Mouse (Mus musculus): ENCODE data around the gene Ccl3. TPM values are rescaled to one million over a fixed set of nuclear protein-coding genes. Genes with fewer than 3 reads are reported as not detected.

Ccl3 gene
- polyA plus RNA-seq, 1 experiment from 2014 or later: not detected

Other genes with a start within 250 kb of the Ccl3 start
- gene Rasl10b, start 240.2 kb downstream of the Ccl3 start, polyA plus RNA-seq (2016; fragmentation: Nextera tagmentation; extraction: Ambion mirVana): 3.4 and 3.6 TPM in 2 replicates
- gene Gas2l2, start 219.9 kb downstream of the Ccl3 start, polyA plus RNA-seq (2016; fragmentation: Nextera tagmentation; extraction: Ambion mirVana): not detected in 2 replicates
- gene 1700020L24Rik, start 211.7 kb downstream of the Ccl3 start, polyA plus RNA-seq (2016; fragmentation: Nextera tagmentation; extraction: Ambion mirVana): 0.44 TPM in 1 of 2 replicates, not detected in the other
- 4.2 and 4.5 TPM in 2 replicates for gene Mmp28, start 186.3 kb downstream of the Ccl3 start, polyA plus RNA-seq (2016; fragmentation: Nextera tagmentation; extraction: Ambion mirVana)
- 12.0 and 18.6 TPM in 2 replicates for gene Taf15, start 176.3 kb downstream of the Ccl3 start, polyA plus RNA-seq (2016; fragmentation: Nextera tagmentation; extraction: Ambion mirVana)
- gene Heatr9, start 127.2 kb downstream of the Ccl3 start, polyA plus RNA-seq (2016; fragmentation: Nextera tagmentation; extraction: Ambion mirVana): not detected in 2 replicates
- not detected in 2 replicates for gene Ccl5, start 118.8 kb downstream of the Ccl3 start, polyA plus RNA-seq (2016; fragmentation: Nextera tagmentation; extraction: Ambion mirVana)
- gene Ccl9, start 70.7 kb downstream of the Ccl3 start, polyA plus RNA-seq (2016; fragmentation: Nextera tagmentation; extraction: Ambion mirVana): 0.56 and 0.81 TPM in 2 replicates
- gene Ccl6, start 56.3 kb downstream of the Ccl3 start, polyA plus RNA-seq (2016; fragmentation: Nextera tagmentation; extraction: Ambion mirVana): 0.46 and 0.63 TPM in 2 replicates
- not detected in 2 replicates for gene Rpl9-ps1, start 3.7 kb downstream of the Ccl3 start, polyA plus RNA-seq (2016; fragmentation: Nextera tagmentation; extraction: Ambion mirVana)
- gene Ccl4, start 13.2 kb upstream of the Ccl3 start, polyA plus RNA-seq (2016; fragmentation: Nextera tagmentation; extraction: Ambion mirVana): 0.46 and 1.0 TPM in 2 replicates
- gene Wfdc17, start 54.6 kb upstream of the Ccl3 start, polyA plus RNA-seq (2016; fragmentation: Nextera tagmentation; extraction: Ambion mirVana): 0.87 and 0.90 TPM in 2 replicates
- not detected in 2 replicates for gene Wfdc18, start 59.7 kb upstream of the Ccl3 start, polyA plus RNA-seq (2016; fragmentation: Nextera tagmentation; extraction: Ambion mirVana)
- gene Wfdc21, start 97.6 kb upstream of the Ccl3 start, polyA plus RNA-seq (2016; fragmentation: Nextera tagmentation; extraction: Ambion mirVana): not detected in 2 replicates
- 30.4 and 30.8 TPM in 2 replicates for gene Heatr6, start 104.3 kb upstream of the Ccl3 start, polyA plus RNA-seq (2016; fragmentation: Nextera tagmentation; extraction: Ambion mirVana)
- not detected in 2 replicates for gene Hnf1b, start 200.7 kb upstream of the Ccl3 start, polyA plus RNA-seq (2016; fragmentation: Nextera tagmentation; extraction: Ambion mirVana)